Mouse (Mus musculus): ENCODE data around the gene Anxa3.

Anxa3 gene

DNA sequence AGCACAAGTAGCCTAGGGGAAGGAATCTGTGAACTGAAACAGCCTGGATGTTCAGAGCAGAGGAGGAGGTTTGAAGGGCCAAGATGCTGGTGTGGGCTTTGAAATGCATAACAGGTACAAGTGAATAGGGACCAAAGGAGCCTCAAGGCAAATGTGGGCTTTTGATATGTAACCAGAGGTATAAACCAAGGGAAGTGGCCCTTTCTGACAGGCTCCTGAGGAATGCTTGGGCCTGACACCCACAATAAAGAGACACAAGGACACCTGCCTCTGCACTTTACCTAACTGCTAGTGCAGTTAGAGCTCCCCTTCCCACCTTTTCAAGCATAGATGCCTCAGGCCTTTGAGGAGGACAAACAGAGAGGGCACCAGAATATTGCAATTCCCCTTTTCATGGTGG lies 54.8 kb downstream of the Anxa3 start:
- no peak for DNase-seq (ENCODE audit: low read depth, low spot score)

DNA sequence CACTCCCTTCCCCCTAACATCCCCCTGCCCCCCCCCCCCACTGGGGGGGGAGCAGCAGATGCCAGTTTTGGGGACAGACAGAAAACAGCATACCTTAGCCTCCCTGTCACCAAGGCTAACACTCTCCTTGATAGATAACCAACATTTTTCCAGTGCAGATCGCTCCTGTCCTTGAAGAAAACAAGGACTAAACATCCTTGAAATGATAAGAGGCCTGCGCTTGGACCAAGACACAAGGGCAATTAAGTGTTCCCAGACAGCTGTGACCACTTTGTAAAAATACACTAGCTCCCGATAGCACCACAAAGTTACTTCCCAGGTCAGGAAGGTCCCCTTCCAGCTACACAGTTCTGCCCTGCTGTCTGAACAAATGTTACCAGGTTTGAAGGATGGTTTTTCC lies 55.2 kb downstream of the Anxa3 start:
- DNase-seq (ENCODE audit: low read depth, low spot score): no peak

DNA sequence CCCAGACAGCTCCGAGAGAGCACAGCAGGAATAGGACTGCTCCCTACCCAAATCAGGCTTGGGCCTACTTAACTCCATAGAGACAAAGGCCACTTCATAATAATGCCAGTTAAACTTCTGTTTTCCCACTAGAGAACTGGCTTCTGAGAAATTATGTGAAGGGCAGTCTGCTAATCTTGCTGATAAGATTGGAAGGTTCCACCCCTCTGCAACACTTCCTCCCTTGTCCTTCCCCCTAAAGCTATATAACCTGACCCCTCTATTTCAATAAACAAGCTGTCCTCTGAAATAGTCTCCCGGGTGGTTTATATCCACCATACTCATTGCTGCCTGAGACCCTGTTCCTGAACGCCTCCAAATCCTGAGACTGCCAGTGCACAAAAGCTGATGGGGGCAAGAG lies 56.1 kb downstream of the Anxa3 start:
- no peak for DNase-seq (ENCODE audit: low read depth, low spot score)

DNA sequence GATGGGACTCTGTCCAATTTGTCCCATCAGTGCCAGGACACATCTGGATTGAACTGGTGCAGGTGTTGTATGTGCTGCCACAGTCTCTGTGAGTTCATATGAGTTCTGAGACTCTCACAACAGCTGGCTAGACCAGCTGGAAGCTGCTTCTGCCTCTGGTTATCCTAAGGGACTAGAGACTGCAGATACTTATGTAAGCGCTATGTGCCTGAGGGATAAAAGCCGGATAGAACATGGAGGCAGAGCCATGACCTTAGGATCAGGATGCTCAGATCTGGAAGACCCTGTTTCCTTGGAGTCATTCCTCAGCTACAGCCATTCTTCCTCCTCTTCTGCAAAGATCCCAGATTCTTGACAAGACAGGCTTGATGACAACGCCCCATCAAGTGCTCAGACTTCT lies 60.3 kb downstream of the Anxa3 start:
- no peak for DNase-seq (ENCODE audit: low read depth, low spot score)

DNA sequence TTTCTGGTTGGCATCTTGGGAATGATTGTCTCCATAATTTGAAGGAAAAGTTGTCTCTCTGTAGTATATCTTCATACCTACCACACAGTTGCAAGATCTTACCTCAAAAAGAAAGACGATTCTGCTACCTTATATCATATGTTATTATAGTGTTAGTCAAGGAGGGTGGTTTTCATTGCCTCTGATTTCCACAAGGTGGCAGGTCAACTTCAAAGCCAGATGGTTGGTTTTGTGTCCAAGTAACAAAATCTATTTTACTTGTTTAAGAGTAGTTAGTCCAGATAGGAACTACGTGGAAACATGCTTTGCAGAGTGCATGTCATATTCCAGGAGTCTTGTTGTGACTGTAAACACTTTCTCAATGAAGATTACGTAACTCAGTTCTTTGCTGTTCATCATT lies 61.2 kb downstream of the Anxa3 start:
- no peak for DNase-seq (ENCODE audit: low read depth, low spot score)

DNA sequence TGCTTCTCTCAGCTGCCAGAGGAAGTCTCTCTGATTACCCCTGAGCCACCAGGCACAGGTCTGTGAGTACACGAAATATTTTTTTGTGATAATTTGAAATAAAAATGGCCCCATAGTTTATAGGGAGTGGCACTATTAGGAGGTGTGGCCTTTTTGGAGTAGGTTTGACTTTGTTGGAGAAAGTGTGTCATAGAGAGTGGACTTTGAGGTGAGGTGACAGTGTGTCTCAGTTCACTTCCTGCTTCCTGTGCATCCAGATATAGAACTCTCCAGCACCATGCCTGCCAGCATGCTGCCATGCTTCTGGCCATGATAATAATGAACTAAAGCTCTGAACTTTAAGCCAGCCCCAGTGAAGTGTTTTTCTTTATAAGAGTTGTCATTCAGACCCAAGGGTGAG lies 66.8 kb downstream of the Anxa3 start:
- no peak for DNase-seq (ENCODE audit: low read depth, low spot score)

DNA sequence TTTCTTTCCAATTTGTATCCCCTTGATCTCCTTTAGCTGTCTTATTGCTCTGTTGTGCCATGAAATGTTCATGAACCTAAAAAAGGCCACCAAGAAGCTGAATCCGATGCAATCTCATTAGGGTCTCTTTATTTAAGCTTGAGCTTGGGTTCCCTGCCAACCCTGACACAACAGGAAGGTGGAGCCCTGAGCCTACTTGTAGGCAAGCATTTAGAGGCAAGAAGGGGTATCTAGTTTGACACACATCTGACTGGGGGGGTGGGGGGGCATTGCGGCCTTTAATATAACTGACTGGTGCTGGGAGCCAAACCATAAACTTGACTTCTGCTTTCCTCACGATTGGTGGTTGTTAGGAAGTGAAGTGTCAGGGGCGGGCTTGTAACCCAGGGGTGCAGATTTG lies 74.0 kb downstream of the Anxa3 start:
- no peak for DNase-seq (ENCODE audit: low read depth, low spot score)

DNA sequence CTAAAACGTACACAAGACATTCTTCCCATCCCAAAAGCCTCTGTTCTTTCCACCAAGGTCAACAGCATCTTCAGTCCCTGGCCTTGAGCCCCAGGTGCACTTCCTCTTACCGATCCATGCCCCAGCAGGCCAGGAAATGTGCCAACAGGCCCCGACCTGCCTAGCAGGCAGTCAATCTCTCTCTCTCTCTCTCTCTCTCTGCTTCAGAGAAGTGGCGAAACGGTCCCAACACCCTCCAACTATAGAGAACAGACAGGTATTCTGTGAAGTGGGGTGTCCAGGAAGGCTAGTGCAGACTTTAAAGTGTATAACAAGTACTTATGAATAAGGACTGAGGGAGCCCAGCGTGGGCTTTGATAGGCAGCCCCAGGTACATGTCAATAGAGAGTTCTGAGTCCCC lies 75.8 kb downstream of the Anxa3 start:
- no peak for DNase-seq (ENCODE audit: low read depth, low spot score)

DNA sequence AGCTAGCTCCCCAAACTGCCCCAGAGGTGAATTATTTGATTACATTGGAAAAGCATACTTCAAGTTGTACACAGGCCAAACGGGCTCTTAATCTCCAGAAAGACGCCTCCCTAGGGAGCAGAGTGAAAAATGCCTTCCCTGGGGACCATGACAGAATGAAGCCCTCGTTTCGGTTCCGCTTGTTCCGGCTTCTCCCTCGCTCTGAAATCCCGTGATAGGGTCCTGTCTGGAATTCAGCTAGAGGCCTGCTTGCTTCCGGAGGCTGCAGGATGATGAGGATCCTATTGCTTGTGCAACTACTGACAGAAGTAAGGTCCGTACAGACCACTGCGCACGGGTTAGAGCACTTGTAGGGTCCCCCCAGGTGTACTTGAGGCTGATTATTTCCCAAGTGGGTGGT lies 77.9 kb downstream of the Anxa3 start:
- DNase-seq (ENCODE audit: low read depth, low spot score): no peak

DNA sequence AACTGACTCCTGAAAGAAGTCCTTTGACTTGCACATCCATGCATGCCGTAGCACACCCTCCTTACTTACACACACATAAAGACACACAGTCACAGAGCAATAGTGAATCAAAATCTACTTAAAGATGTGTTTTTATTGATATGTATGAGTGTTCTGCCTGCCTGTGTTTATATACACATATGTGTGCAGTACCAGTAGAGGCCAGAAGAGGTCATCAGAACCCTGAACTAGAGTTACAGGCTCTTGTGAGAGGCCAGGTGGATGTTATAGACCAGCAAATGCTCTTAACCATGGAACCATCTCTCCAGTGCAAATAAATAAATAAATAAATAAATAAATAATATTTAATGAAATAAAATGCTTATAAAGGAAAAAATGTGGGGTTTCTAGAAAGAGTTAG lies 85.0 kb downstream of the Anxa3 start:
- no peak for DNase-seq (ENCODE audit: low read depth, low spot score)

DNA sequence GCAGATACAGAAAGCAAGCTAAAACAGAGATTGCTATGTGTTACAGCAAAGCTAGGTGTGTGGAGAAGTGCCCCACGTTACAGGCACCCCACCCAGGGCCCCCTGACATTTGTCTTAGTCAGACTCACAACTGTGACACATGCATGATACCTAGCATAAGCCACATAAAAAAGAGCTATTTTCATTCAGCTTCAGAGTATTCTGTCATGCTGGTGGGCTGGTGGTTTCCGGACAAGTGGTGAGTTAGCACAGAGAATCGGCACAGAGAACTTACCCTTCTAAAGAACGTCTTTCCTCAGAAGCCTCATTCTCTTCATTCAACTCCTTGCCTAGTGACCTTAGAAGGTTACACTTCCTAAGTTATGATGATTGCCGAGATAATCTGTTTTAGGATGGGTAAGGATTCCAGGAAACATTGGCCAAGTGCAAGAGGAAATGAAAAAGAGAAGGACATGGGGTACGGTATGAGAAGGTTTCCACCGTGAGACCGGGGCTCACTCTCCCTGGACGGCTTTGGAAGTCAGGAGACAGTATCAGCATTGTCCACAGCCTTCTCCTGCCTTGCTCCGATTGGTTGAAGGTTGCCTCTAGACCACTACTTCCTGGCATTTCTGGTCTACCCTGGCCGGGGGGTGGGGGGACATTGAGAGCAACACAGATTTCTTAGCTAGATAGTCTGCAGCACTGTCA lies 85.9 kb downstream of the Anxa3 start:
- DNase-seq (ENCODE audit: low read depth, low spot score): no peak

DNA sequence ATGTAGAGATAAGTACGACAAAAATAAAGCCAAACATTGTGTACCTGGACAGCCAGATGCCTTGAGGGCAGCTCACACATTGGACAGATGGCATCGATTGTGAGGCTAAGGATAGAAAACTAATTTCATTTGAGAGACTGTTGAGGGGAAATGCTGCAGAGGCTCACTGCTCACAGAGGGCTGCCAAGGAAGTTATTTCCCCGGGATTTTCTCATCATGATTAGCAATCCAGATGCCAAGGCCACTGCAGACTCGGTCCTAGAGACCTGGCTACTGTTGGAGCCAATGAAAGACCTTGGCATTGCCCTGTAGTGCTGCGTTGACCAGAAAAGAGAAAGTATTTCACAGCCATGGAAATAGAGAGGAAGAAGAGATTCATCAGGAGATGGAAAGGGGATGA lies 87.1 kb downstream of the Anxa3 start:
- DNase-seq (ENCODE audit: low read depth, low spot score): no peak

DNA sequence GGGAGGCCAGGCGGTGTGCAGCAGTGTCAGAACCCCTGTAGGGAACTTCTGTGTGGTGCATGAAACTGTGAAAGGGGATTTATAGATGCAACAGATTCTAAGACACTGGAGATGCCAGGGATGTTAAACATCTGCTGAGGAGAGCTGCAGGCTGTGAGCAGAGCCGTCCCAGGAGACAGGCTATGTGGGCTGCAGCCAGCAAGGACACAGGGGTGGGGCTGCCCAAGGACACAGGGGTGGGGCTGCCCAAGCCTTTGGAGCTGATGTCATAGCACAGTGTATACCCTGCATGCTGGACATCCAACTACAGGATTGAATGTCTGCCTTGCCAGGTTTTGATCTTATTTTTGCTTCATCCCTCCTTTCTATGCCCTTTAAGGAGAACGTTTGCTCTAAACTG lies 88.0 kb downstream of the Anxa3 start:
- DNase-seq (ENCODE audit: low read depth, low spot score): no peak

- DNase-seq (ENCODE audit: low read depth, low spot score): no peak
Observed at GRCm38 (mm10) chr5:96881613-96882012, 88.5 kb downstream of the Anxa3 start.

DNA sequence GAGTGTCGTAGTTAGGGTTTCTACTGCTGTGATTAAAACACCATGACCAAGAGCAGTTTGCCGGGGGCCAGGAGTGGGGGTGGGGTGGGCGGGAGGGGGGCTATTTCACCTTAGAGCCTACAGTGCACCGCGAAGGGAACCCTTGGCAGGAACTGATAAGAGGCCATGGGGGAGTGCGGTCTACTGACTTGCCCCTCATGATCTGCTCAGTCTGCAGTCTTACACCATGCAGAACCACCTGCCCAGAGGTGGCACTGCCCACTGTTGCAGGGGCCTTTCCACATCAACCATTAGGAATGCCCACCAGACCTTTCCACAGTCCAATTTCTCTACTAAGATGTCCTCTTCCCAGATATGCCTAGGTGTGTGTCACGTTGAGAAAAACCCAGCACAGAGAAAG lies 92.1 kb downstream of the Anxa3 start:
- no peak for DNase-seq (ENCODE audit: low read depth, low spot score)

DNA sequence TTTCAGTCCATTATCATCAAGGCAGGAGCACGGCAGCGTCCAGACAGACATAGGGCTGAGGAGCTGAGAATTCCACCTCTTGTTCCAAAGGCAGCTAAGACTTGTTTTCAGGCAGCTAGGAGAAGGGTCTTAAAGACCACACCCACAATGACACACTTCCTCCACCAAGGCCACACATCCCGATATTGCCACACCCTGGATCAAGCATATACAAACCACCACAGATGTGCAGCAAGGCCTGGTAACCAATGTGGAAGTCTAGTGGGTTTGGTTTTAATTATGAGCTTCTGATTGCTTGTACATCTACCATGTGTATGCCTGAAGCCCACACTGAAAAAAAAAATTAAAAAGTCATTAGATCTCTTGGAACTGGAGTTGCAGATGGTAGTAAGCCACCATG lies 95.3 kb downstream of the Anxa3 start:
- DNase-seq (ENCODE audit: low read depth, low spot score): no peak

DNA sequence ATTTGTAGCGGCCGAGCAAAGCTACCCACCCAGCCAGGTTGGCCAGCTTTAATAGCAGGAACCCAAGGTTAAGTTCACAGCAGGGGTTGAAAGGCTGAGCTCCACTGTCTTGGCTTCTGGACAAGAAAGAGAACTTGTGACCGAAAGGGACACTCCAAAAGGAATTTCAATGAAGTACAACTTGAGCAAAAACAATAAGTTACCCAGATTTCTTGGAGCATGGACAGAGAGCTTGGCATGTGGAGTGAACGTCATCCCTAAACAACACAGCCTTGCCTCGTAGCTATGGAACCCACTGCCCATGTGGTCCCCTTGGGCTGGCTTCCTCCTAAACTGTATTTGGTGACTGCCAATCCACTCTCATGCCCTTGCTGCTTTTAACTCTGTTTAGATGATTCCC lies 97.2 kb downstream of the Anxa3 start:
- no peak for DNase-seq (ENCODE audit: low read depth, low spot score)

Data from embryo, embryonic 11.5 days (tissue).